Mouse (Mus musculus) midbrain, embryonic 12.5 days (tissue): ENCODE data around the gene Tnni1. TPM values are rescaled to one million over a fixed set of nuclear protein-coding genes. Genes with fewer than 3 reads are reported as not detected.

Experiments
- ATAC-seq: fragments of 200-750 bp; cut with Nextera tagmentation; 2 replicates; pipeline ENCODE4 v1.8.0; 2017; ENCODE audit warnings: low read depth, moderate TSS enrichment, moderate library complexity; ENCODE audit not compliant: low FRiP score
- H3K27ac ChIP-seq: fragments of 300-500 bp; sonication (generic); replicated peaks from 2 replicates; pipeline ENCODE4 v1.5.1; 2016; ENCODE audit warnings: mild to moderate bottlenecking
- H3K27me3 ChIP-seq: fragments of 300-500 bp; sonication (generic); 2 replicates; pipeline ENCODE4 v1.6.1; 2016; ENCODE audit warnings: mild to moderate bottlenecking
- H3K36me3 ChIP-seq: fragments of 300-500 bp; sonication (generic); 2 replicates; pipeline ENCODE4 v1.6.1; 2016
- H3K4me1 ChIP-seq: fragments of 300-500 bp; sonication (generic); 2 replicates; pipeline ENCODE4 v1.6.1; 2016
- H3K4me2 ChIP-seq: fragments of 300-500 bp; sonication (generic); replicated peaks from 2 replicates; pipeline ENCODE4 v1.6.1; 2016; ENCODE audit warnings: mild to moderate bottlenecking, moderate library complexity
- H3K4me3 ChIP-seq: fragments of 300-500 bp; sonication (generic); 2 replicates; pipeline ENCODE4 v1.5.1; 2016; ENCODE audit warnings: mild to moderate bottlenecking
- H3K9ac ChIP-seq: fragments of 300-500 bp; sonication (generic); replicated peaks from 2 replicates; pipeline ENCODE4 v1.6.1; 2016; ENCODE audit warnings: mild to moderate bottlenecking, moderate library complexity
- H3K9me3 ChIP-seq: fragments of 300-500 bp; sonication (generic); 2 replicates; pipeline ENCODE4 v1.6.1; 2016; ENCODE audit warnings: mild to moderate bottlenecking
- WGBS: fragments of 180-500 bp; shearing (Covaris S2); methylation state at CpG from one replicate; pipeline ENCODE4 v1.1.7; 2016; 5-methylcytosine and 5-hydroxymethylcytosine counted together
- polyA plus RNA-seq: library from polyadenylated mRNA; unstranded; fragments of >200 nt; fragmentation: Nextera tagmentation; extraction: Ambion mirVana; gene quantifications from 2 replicates; pipeline ENCODE4 v1.2.1, GENCODE M21; 2016

The Tnni1 gene
- polyA plus RNA-seq, 1 experiment from 2014 or later, result 2.2 TPM

DNA sequence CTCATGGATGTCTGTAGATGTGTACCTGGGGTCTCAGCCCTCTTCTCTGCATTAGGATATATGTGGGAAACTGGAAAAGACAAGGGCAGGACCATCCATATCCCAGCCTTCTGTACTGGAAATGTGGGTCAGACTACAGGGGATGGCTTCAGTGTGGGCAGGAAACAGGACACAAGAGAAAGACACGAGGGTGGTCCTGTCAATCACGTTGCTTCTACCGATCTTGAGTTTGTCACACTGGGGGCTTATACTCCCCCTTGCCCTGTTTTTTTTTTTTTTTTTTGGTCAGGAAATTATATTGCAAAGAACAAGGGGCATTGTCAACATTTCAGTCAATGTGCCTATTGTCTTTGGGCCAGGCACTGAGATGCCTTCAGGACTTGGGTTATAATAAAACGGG lies 59.4 kb downstream of the Tnni1 start:
- whole genome bisulfite sequencing, result 72% methylated on average over 4 of the region's 4 CpGs
- Histone ChIP-seq H3K4me1 (0 out of 2 replicates have a peak, but pooled peaks cover 2% of the 10 kb centered on the region), H3K9me3 (no peaks in the 10 kb centered on the region), H3K27me3 (peaks cover 6% of the 10 kb centered on the region; the same call in 1 of the 2 replicates), H3K36me3 (no peaks in the 10 kb centered on the region), H3K27ac (no peak overlapping the region), H3K4me2 (no peak overlapping the region), H3K9ac (no peak overlapping the region), H3K4me3 (no peak overlapping the region)
- no peak for ATAC-seq

DNA sequence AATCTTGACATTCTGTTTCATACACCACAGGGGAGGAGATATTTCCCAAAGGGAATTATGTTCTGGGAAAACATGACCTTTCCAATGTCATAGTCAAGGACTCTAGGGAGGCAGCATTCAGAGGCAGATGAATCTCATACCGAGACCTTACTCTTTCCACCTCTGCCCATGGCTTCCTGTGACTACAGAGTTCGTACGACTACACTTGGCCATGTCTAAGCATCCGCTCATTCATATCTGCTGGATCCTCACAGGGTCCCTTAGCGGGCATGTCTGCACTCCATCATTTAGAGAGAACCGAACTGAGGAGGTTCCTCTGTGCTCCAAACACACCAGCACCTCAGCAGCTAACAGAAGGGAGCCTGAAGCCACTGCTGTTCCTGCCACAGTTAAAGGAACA lies 59.8 kb downstream of the Tnni1 start:
- H3K36me3 ChIP-seq, result no peaks in the 10 kb centered on the region
- no peaks in the 10 kb centered on the region for H3K9me3 ChIP-seq
- no peak overlapping the region for H3K4me2 ChIP-seq
- no peak overlapping the region for H3K27ac ChIP-seq
- no peak overlapping the region for H3K9ac ChIP-seq
- no peak for ATAC-seq
- H3K27me3 ChIP-seq, result 0 out of 2 replicates have a peak, but pooled peaks cover 5% of the 10 kb centered on the region
- 84% methylated on average over 6 of the region's 6 CpGs for WGBS
- 0 out of 2 replicates have a peak, but pooled peaks cover 2% of the 10 kb centered on the region for H3K4me1 ChIP-seq
- no peak overlapping the region for H3K4me3 ChIP-seq

DNA sequence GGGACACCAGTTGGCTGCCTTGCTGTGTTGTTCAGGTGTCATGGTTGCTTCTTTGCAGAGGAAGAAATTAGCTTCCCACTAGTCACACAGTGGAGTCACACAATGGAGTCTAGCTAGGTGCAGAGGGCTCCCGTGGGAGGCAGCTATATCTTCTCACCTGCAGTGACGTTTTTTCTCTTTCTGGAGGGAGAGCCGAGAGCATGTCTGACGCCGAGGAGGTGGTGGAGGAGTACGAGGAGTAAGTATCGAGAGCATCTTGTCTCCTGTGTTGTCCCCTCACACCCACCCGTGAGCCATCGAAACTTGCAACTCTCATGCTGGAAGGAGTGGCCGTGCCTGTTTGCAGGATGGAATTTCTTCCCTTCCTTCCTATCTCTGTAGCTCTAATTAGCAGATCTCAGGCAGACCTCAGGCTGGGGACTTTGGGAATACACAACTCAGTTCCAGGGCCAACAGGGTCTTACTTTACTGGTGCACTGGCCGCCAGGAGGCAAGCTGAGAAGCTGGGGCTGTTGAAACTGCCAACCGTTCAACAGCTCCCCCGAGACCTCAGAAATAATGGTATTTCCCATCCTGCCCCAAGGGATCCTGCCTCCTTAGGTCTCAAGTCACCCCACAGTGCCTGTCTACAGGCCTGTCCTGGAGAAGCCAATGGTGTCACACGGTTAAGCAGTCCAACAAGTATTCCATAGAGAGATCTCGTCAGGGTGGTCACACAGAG lies 61.6 kb downstream of the Tnni1 start:
- WGBS, result 79% methylated on average over 15 of the region's 15 CpGs
- no peak for ATAC-seq
- no peaks in the 10 kb centered on the region for H3K36me3 ChIP-seq

DNA sequence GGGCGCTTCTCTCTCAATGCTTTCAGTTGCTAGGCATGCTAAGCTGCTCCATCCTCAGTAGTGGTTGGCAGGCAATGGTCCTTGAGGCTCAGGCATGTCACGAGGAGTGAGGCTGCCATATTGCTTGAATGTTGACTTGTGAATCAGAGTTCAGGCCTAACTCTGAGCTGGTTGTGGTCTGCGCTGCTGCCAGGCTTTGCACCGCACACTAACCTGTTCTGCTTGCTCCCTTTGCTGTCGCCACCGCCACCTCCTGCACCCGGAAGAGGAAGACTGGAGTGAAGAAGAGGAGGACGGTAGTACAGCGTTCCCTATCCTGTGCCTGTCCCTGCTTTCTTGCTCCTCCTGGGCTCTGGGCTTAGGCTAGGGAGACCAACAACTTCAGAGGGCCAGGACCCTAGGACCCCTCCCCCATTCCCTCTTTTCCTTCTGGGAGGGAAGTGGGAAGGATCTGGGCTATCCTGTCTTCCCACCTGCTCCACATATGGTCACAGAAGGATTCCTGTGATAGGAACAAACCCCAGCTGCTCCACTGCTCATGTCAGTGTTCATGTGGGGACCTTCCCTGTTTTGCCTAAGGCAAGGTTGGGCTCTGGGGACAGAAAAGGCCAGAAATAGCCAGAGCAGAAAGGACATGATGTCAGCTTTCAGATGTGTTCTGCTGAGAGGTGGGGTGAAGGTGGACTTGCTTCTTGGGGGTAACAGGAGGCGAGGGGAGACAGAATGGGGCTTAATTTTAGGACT lies 64.5 kb downstream of the Tnni1 start:
- no peaks in the 10 kb centered on the region for H3K9me3 ChIP-seq

More for the DNA sequence above, 61.6 kb downstream of the Tnni1 start:
- 0 out of 2 replicates have a peak, but pooled peaks cover 5% of the 10 kb centered on the region for H3K27me3 ChIP-seq
- no peak overlapping the region for H3K27ac ChIP-seq
- H3K4me2 ChIP-seq, result no peak overlapping the region
- H3K9me3 ChIP-seq, result no peaks in the 10 kb centered on the region
- 0 out of 2 replicates have a peak, but pooled peaks cover 2% of the 10 kb centered on the region for H3K4me1 ChIP-seq
- H3K4me3 ChIP-seq, result no peak overlapping the region
- no peak overlapping the region for H3K9ac ChIP-seq

DNA sequence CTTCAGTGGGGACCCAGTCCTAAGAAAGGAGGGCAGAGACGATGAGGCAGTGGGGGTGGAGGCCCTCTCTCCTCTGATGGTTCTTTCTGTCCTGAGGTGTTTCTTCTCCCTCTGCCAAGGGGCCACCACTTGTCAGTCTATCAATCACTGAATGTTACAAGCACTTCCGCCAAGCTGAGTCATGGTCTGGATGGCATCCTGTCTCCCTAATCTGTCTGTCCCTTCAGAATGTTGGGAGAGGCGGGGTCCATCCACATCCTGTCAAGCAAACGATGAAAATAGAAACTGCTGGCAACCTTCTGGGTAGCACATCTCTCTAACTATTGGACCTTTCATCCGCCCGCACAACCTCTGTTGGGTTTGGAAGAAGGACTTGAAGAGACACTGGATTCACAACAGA lies 65.2 kb downstream of the Tnni1 start:
- H3K4me3 ChIP-seq, result no peak overlapping the region
- peaks cover 3% of the 10 kb centered on the region; the same call in 1 of the 2 replicates for H3K4me1 ChIP-seq
- H3K27ac ChIP-seq, result no peak overlapping the region
- H3K9me3 ChIP-seq, result no peaks in the 10 kb centered on the region
- ATAC-seq, result no peak
- 84% methylated on average over 6 of the region's 6 CpGs for WGBS
- no peaks in the 10 kb centered on the region for H3K36me3 ChIP-seq
- H3K4me2 ChIP-seq, result no peak overlapping the region
- no peak overlapping the region for H3K9ac ChIP-seq
- H3K27me3 ChIP-seq, result no peaks in the 10 kb centered on the region

More for the DNA sequence above, 64.5 kb downstream of the Tnni1 start:
- no peak overlapping the region for H3K9ac ChIP-seq
- WGBS, result 88% methylated on average over 10 of the region's 10 CpGs
- ATAC-seq, result no peak
- no peak overlapping the region for H3K4me3 ChIP-seq
- H3K27ac ChIP-seq, result no peak overlapping the region
- no peaks in the 10 kb centered on the region for H3K27me3 ChIP-seq
- no peaks in the 10 kb centered on the region for H3K36me3 ChIP-seq
- no peaks in the 10 kb centered on the region for H3K4me1 ChIP-seq
- H3K4me2 ChIP-seq, result no peak overlapping the region

DNA sequence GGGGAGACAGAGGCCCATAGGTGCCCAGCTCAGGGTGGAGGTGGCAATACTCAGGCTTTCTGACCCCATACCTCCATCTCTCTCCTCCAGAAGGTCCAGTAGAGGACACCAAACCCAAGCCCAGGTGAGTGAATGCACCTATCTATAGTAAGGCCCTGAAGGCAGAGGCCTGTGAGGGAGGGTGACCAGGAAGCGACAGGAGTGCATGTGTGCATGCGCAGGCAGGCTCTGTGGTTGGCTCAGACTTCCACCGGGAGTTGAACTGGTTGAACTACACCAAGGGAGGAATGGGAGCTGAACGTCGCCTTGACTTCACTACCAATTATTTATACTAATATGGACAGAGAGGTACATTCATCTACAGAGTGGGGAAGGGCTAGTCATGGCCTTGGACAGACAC lies 67.4 kb downstream of the Tnni1 start:
- Histone ChIP-seq H3K4me1 (peaks cover 5% of the 10 kb centered on the region), H3K9me3 (no peaks in the 10 kb centered on the region), H3K27me3 (peaks cover 4% of the 10 kb centered on the region; the same call in 1 of the 2 replicates), H3K4me3 (no peak overlapping the region), H3K4me2 (no peak overlapping the region), H3K9ac (no peak overlapping the region), H3K36me3 (no peaks in the 10 kb centered on the region), H3K27ac (no peak overlapping the region)
- ATAC-seq, result no peak
- 78% methylated on average over 5 of the region's 5 CpGs for WGBS

DNA sequence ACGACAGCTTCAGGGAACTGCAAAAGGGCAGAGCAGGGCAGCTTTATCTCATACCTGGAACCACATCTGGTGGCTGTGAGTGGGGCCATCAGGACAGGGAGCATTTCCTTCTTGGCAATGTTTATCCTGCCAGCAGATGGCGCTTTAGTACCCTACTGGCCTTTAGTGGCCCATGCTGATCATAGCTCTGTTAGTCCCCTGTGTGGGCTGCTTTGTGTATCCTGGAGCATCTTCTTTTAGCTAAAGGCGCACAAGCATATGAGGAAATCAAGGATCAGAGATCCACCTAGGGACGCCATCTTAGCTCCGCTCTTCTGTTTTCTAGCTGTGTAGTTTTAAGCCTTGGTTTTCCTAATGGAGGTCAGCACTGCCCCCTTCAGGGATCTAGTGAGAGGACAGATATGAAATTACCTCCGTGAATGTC lies 67.9 kb downstream of the Tnni1 start:
- Histone ChIP-seq H3K36me3 (no peaks in the 10 kb centered on the region), H3K4me1 (peaks cover 11% of the 10 kb centered on the region), H3K27me3 (peaks cover 4% of the 10 kb centered on the region; the same call in 1 of the 2 replicates), H3K27ac (no peak overlapping the region), H3K9ac (no peak overlapping the region), H3K4me2 (no peak overlapping the region), H3K4me3 (no peak overlapping the region), H3K9me3 (no peaks in the 10 kb centered on the region)
- WGBS, result 28% methylated on average over 6 of the region's 6 CpGs
- ATAC-seq, result 0 out of 2 replicates have a peak, but pooled peaks have one; percentile 9

DNA sequence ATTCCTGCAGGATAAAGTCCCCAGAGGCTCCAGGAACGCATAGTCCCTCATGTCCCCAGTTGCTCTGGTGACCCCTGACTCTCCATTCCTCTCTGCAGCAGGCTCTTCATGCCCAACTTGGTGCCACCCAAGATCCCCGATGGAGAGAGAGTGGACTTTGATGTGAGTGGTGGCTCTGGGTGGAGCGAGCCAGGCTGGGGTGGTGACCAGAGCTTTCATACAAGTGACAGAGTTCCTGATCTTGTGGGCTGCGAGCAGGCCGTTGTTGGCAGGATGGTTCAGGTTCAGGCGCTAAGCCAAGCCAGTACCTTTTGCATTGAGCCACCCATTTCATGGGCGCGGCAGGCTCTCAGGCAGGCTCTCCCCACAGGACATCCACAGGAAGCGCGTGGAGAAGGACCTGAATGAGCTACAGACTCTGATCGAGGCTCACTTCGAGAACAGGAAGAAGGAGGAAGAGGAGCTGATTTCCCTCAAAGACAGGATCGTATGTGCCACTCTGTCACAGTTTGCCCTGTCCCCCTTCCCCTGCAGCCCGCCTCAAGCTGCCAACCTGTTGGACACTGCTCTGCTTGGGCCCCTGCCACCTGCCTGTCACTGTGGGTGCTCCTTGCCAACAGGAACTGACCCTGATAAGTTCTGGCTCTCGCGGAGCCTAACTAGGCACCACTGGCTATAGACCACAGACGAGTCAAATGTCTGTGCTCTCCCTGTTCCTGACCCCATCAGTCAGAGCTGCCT lies 68.5 kb downstream of the Tnni1 start:
- no peak for ATAC-seq
- H3K4me3 ChIP-seq, result no peak overlapping the region
- H3K36me3 ChIP-seq, result no peaks in the 10 kb centered on the region
- H3K4me1 ChIP-seq, result peaks cover 17% of the 10 kb centered on the region
- H3K27me3 ChIP-seq, result peaks cover 4% of the 10 kb centered on the region; the same call in 1 of the 2 replicates
- no peak overlapping the region for H3K27ac ChIP-seq
- H3K9me3 ChIP-seq, result no peaks in the 10 kb centered on the region
- no peak overlapping the region for H3K9ac ChIP-seq
- 86% methylated on average over 17 of the region's 17 CpGs for WGBS
- no peak overlapping the region for H3K4me2 ChIP-seq

DNA sequence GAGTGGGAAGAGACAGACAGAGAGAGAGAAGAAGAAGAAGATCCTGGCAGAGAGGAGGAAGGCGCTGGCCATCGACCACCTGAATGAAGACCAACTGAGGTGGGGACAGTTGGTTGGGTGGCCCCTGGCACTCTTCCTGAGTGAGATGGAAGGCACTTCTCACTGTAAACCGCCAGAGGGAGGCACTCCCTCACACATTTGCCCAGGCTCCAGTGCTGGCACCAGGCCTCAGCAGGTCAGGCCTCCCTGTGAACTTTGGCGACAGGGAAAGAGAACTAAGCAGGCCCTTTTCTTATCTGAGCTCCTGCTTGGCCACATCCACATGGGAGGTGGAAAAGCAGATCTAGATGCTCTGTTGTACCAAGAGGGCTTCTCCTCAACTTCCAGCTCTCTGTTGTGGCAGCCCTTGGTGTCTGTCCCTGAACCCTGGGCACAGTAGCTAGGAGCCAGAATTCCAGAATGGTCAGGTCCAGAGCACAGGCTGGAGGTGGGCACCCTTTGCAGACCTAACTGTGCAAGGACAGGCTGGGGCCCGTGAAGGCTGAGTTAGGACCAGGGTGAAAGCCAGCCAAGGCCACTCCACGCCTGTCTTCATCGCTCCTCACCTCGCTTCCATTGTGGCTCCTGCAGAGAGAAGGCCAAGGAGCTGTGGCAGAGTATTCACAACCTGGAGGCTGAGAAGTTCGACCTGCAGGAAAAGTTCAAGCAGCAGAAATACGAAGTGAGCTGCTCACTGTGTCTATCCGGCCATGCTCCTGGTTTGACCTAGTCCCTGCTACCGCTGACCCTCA lies 71.7 kb downstream of the Tnni1 start:
- peaks cover 21% of the 10 kb centered on the region for H3K4me1 ChIP-seq
- no peak for ATAC-seq
- H3K36me3 ChIP-seq, result no peaks in the 10 kb centered on the region
- H3K4me3 ChIP-seq, result no peak overlapping the region
- no peaks in the 10 kb centered on the region for H3K9me3 ChIP-seq
- no peak overlapping the region for H3K4me2 ChIP-seq
- no peak overlapping the region for H3K27ac ChIP-seq
- WGBS, result 69% methylated on average over 12 of the region's 12 CpGs
- peaks cover 4% of the 10 kb centered on the region; the same call in 1 of the 2 replicates for H3K27me3 ChIP-seq
- no peak overlapping the region for H3K9ac ChIP-seq

DNA sequence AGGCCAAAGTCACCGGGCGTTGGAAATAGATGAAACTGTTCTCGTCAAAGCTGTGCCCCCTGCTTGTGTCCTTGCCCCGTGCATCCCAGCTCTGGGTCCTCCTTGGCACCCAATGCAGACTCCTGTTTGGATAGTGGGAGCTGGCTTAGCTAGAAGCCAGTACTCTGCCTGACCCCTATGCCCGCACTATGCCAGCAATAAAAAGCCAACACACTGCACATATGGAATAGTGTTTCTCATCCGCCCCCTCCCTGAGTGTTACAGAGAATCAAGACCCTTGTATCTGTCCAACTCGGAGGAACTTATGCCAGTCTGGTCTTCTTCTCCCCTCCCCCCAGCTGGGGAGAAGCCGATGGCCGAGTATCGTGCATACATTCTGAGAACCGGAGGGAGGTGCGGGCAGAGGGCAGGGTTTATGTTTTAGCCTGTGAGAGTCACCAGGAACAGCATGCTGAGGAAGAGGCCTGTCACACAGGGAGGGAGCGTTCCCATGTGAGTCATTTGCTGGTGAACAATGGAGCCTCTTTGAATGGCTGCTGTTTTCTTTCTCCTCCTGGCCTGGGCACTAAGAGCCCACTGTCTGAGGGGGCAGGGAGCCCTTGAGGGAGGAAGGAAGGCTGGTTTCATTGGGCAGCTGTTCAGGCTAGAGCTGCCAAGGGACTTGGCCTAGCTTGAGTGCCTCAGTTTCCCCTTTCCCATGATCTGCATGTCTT lies 73.0 kb downstream of the Tnni1 start:
- H3K4me2 ChIP-seq, result 0 out of 2 replicates have a peak overlapping the region, but pooled peaks have one; percentile 17
- ATAC-seq, result peak; percentile 77; the same call in 1 of the 2 replicates
- H3K4me1 ChIP-seq, result peaks cover 21% of the 10 kb centered on the region
- H3K36me3 ChIP-seq, result no peaks in the 10 kb centered on the region
- H3K27me3 ChIP-seq, result peaks cover 4% of the 10 kb centered on the region; the same call in 1 of the 2 replicates
- WGBS, result 50% methylated on average over 13 of the region's 13 CpGs
- no peaks in the 10 kb centered on the region for H3K9me3 ChIP-seq
- H3K27ac ChIP-seq, result peak overlapping the region; percentile 7; the same call in 1 of the 2 replicates
- H3K9ac ChIP-seq, result no peak overlapping the region
- no peak overlapping the region for H3K4me3 ChIP-seq
